Mouse (Mus musculus) heart, embryonic 13.5 days (tissue): Measurements from ENCODE around the gene Trim47. TPM values are rescaled to one million over a fixed set of nuclear protein-coding genes. Genes with fewer than 3 reads are reported as not detected.

Experiments
- ATAC-seq: fragments of 200-750 bp; cut with Nextera tagmentation; 2 replicates; pipeline ENCODE4 v1.8.0; 2017; ENCODE audit warnings: moderate TSS enrichment; ENCODE audit not compliant: insufficient number of reproducible peaks, low FRiP score, low TSS enrichment; ENCODE audit errors: extremely low read depth
- H3K27ac ChIP-seq: fragments of 300-500 bp; sonication (generic); replicated peaks from 2 replicates; pipeline ENCODE4 v1.5.1; 2015; ENCODE audit warnings: moderate library complexity, mild to moderate bottlenecking, inconsistent platforms
- H3K27me3 ChIP-seq: fragments of 300-500 bp; sonication (generic); replicated peaks from 2 replicates; pipeline ENCODE4 v1.6.1; 2015; ENCODE audit warnings: mild to moderate bottlenecking, inconsistent platforms
- H3K36me3 ChIP-seq: fragments of 300-500 bp; sonication (generic); 2 replicates; pipeline ENCODE4 v1.6.1; 2015; ENCODE audit warnings: mild to moderate bottlenecking, inconsistent platforms
- H3K4me1 ChIP-seq: fragments of 300-500 bp; sonication (generic); 2 replicates; pipeline ENCODE4 v1.6.1; 2015; ENCODE audit warnings: inconsistent platforms
- H3K4me2 ChIP-seq: fragments of 300-500 bp; sonication (generic); 2 replicates; pipeline ENCODE4 v1.6.1; 2015; ENCODE audit warnings: inconsistent platforms, mild to moderate bottlenecking, moderate library complexity
- H3K4me3 ChIP-seq: fragments of 300-500 bp; sonication (generic); 2 replicates; pipeline ENCODE4 v1.5.1; 2015; ENCODE audit warnings: moderate library complexity, mild to moderate bottlenecking, inconsistent platforms
- H3K9ac ChIP-seq: fragments of 300-500 bp; sonication (generic); 2 replicates; pipeline ENCODE4 v1.6.1; 2015; ENCODE audit warnings: inconsistent platforms, mild to moderate bottlenecking, moderate library complexity
- H3K9me3 ChIP-seq: fragments of 300-500 bp; sonication (generic); 2 replicates; pipeline ENCODE4 v1.6.1; 2016; ENCODE audit warnings: inconsistent platforms
- WGBS: fragments of 180-500 bp; shearing (Covaris S2); methylation state at CpG from one replicate; pipeline ENCODE4 v1.1.7; 2015; ENCODE audit warnings: mixed read lengths; 5-methylcytosine and 5-hydroxymethylcytosine counted together
- polyA plus RNA-seq: library from polyadenylated mRNA; unstranded; fragments of >200 nt; fragmentation: Nextera tagmentation; extraction: Ambion mirVana; gene quantifications from 2 replicates; pipeline ENCODE4 v1.2.1, GENCODE M21; 2015

Gene Trim47
- polyA plus RNA-seq, 1 experiment from 2014 or later = 46.1 TPM

GRCm38 (mm10) chr11:116065345-116065744, 61.7 kb downstream of the Trim47 start:
- no peak for ATAC-seq
- no peak overlapping the region for H3K27ac ChIP-seq
- no peaks in the 10 kb centered on the region for H3K27me3 ChIP-seq
- no peaks in the 10 kb centered on the region for H3K9me3 ChIP-seq
- H3K9ac ChIP-seq = no peak overlapping the region
- 85% methylated on average over 12 of the region's 12 CpGs for WGBS
- no peaks in the 10 kb centered on the region for H3K4me1 ChIP-seq
- peaks cover 25% of the 10 kb centered on the region for H3K36me3 ChIP-seq
- H3K4me3 ChIP-seq = no peak overlapping the region
- no peak overlapping the region for H3K4me2 ChIP-seq

- no peak overlapping the region for H3K9ac ChIP-seq
- no peak overlapping the region for H3K4me2 ChIP-seq
- ATAC-seq = no peak
- no peak overlapping the region for H3K27ac ChIP-seq
- H3K4me1 ChIP-seq = no peaks in the 10 kb centered on the region
- H3K9me3 ChIP-seq = no peaks in the 10 kb centered on the region
- WGBS = 56% methylated on average over 23 of the region's 23 CpGs
- peaks cover 36% of the 10 kb centered on the region for H3K36me3 ChIP-seq
- no peak overlapping the region for H3K4me3 ChIP-seq
- H3K27me3 ChIP-seq = no peaks in the 10 kb centered on the region
Measured at GRCm38 (mm10) chr11:116064187-116064867, 62.7 kb downstream of the Trim47 start.

GRCm38 (mm10) chr11:116063562-116063961, 63.4 kb downstream of the Trim47 start:
- peaks cover 43% of the 10 kb centered on the region for H3K36me3 ChIP-seq
- peaks cover 2% of the 10 kb centered on the region; the same call in 1 of the 2 replicates for H3K4me1 ChIP-seq
- H3K9me3 ChIP-seq = no peaks in the 10 kb centered on the region
- no peak overlapping the region for H3K27ac ChIP-seq
- H3K4me2 ChIP-seq = no peak overlapping the region
- H3K4me3 ChIP-seq = no peak overlapping the region
- 66% methylated on average over 13 of the region's 13 CpGs for WGBS
- no peak overlapping the region for H3K9ac ChIP-seq
- ATAC-seq = no peak
- no peaks in the 10 kb centered on the region for H3K27me3 ChIP-seq

- H3K9me3 ChIP-seq = no peaks in the 10 kb centered on the region
- no peak overlapping the region for H3K4me3 ChIP-seq
- no peak overlapping the region for H3K27ac ChIP-seq
- H3K36me3 ChIP-seq = peaks cover 54% of the 10 kb centered on the region
- 68% methylated on average over 8 of the region's 8 CpGs for WGBS
- no peak for ATAC-seq
- no peaks in the 10 kb centered on the region for H3K27me3 ChIP-seq
- peaks cover 11% of the 10 kb centered on the region for H3K4me1 ChIP-seq
- H3K9ac ChIP-seq = no peak overlapping the region
- no peak overlapping the region for H3K4me2 ChIP-seq
Measured at GRCm38 (mm10) chr11:116062521-116062920, 64.5 kb downstream of the Trim47 start.

- 89% methylated on average over 13 of the region's 13 CpGs for WGBS
- no peak overlapping the region for H3K9ac ChIP-seq
- peaks cover 61% of the 10 kb centered on the region for H3K36me3 ChIP-seq
- H3K4me1 ChIP-seq = peaks cover 18% of the 10 kb centered on the region
- no peak for ATAC-seq
- no peak overlapping the region for H3K4me2 ChIP-seq
- H3K4me3 ChIP-seq = no peak overlapping the region
- H3K27me3 ChIP-seq = no peaks in the 10 kb centered on the region
- H3K27ac ChIP-seq = no peak overlapping the region
- H3K9me3 ChIP-seq = no peaks in the 10 kb centered on the region
Measured at GRCm38 (mm10) chr11:116061641-116062415, 65.2 kb downstream of the Trim47 start.

GRCm38 (mm10) chr11:116060596-116060995, 66.4 kb downstream of the Trim47 start:
- 84% methylated on average over 9 of the region's 9 CpGs for WGBS
- H3K36me3 ChIP-seq = peaks cover 73% of the 10 kb centered on the region
- no peaks in the 10 kb centered on the region for H3K27me3 ChIP-seq
- H3K4me2 ChIP-seq = no peak overlapping the region
- no peak overlapping the region for H3K27ac ChIP-seq
- no peak overlapping the region for H3K9ac ChIP-seq
- no peak for ATAC-seq
- peaks cover 27% of the 10 kb centered on the region for H3K4me1 ChIP-seq
- H3K4me3 ChIP-seq = no peak overlapping the region
- H3K9me3 ChIP-seq = no peaks in the 10 kb centered on the region

- no peaks in the 10 kb centered on the region for H3K9me3 ChIP-seq
- H3K27ac ChIP-seq = no peak overlapping the region
- no peak overlapping the region for H3K9ac ChIP-seq
- no peaks in the 10 kb centered on the region for H3K27me3 ChIP-seq
- no peak for ATAC-seq
- H3K36me3 ChIP-seq = peaks cover 82% of the 10 kb centered on the region
- peaks cover 27% of the 10 kb centered on the region for H3K4me1 ChIP-seq
- H3K4me2 ChIP-seq = no peak overlapping the region
- H3K4me3 ChIP-seq = no peak overlapping the region
- 92% methylated on average over 11 of the region's 11 CpGs for WGBS
Measured at GRCm38 (mm10) chr11:116059691-116060025, 67.4 kb downstream of the Trim47 start.

- no peak overlapping the region for H3K4me2 ChIP-seq
- H3K4me1 ChIP-seq = peaks cover 27% of the 10 kb centered on the region
- WGBS = 90% methylated on average over 17 of the region's 17 CpGs
- H3K36me3 ChIP-seq = peaks cover 88% of the 10 kb centered on the region
- no peaks in the 10 kb centered on the region for H3K9me3 ChIP-seq
- H3K27me3 ChIP-seq = no peaks in the 10 kb centered on the region
- no peak overlapping the region for H3K27ac ChIP-seq
- H3K9ac ChIP-seq = no peak overlapping the region
- no peak overlapping the region for H3K4me3 ChIP-seq
- ATAC-seq = no peak
Measured at GRCm38 (mm10) chr11:116058868-116059690, 67.9 kb downstream of the Trim47 start.

GRCm38 (mm10) chr11:116058022-116058614, 68.9 kb downstream of the Trim47 start:
- WGBS = 72% methylated on average over 12 of the region's 12 CpGs
- no peak for ATAC-seq
- peaks cover 98% of the 10 kb centered on the region for H3K36me3 ChIP-seq

GRCm38 (mm10) chr11:116057237-116057881, 69.7 kb downstream of the Trim47 start:
- Histone ChIP-seq H3K4me1 (peaks cover 27% of the 10 kb centered on the region), H3K27me3 (no peaks in the 10 kb centered on the region), H3K27ac (peak overlapping the region; percentile 39), H3K9me3 (no peaks in the 10 kb centered on the region), H3K4me3 (no peak overlapping the region), H3K9ac (no peak overlapping the region), H3K4me2 (no peak overlapping the region), H3K36me3 (peaks cover 100% of the 10 kb centered on the region)
- WGBS = 29% methylated on average over 4 of the region's 4 CpGs
- no peak for ATAC-seq

More at GRCm38 (mm10) chr11:116058022-116058614, 68.9 kb downstream of the Trim47 start:
- Histone ChIP-seq H3K4me3 (no peak overlapping the region), H3K27me3 (no peaks in the 10 kb centered on the region), H3K9ac (peak overlapping the region; percentile 33; the same call in 1 of the 2 replicates), H3K9me3 (no peaks in the 10 kb centered on the region), H3K4me2 (no peak overlapping the region), H3K27ac (peak overlapping the region; percentile 39; the same call in 1 of the 2 replicates), H3K4me1 (peaks cover 27% of the 10 kb centered on the region)
